Mouse (Mus musculus) heart, adult 2 months (tissue): ENCODE measurements at regions not wholly inside any gene's neighbourhood (a gene's known extent, or its start where the extent isn't known, plus 50 kb on each side); places are given as distances from the start of the nearest gene placed in this dataset.

ENCODE experiments used
- CTCF ChIP-seq: fragments of 200-600 bp; IDR thresholded peaks from 2 replicates; pipeline ENCODE4 v1.8.1; 2022; ENCODE audit warnings: antibody characterized with exemption, mild to moderate bottlenecking, moderate library complexity
- POLR2A ChIP-seq: fragments of 200-500 bp; IDR thresholded peaks from 2 replicates; pipeline ENCODE4 v1.6.1; 2011; ENCODE audit warnings: mild to moderate bottlenecking, low read depth, low read length, control low read depth; ENCODE audit not compliant: insufficient read depth

- no peak for TF ChIP-seq POLR2A
- TF ChIP-seq CTCF = no peak
Observed at GRCm38 (mm10) chr12:107653131-107653530, 164.7 kb downstream of the 3110018I06Rik start.
